ENCODE assay signal across 8 mouse cellular contexts in genomic region chr16:49855836-49856503, GRCm38 (mm10). TPM values are rescaled to one million over a fixed set of nuclear protein-coding genes. Genes with fewer than 3 reads are reported as not detected.
DNase-seq lines count a peak whose midpoint lies in the region; ATAC-seq and TF ChIP-seq lines count a peak whose summit lies in the region.

No protein-coding gene starts in this region.

- H3K4me2 ChIP-seq in kidney, embryonic 14.5 days (replicated peaks; ENCODE audit: low read depth, low read length) = peak overlapping the region; percentile 72
- peak overlapping the region; percentile 65 for H3K4me2 ChIP-seq in limb, embryonic 14.5 days (replicated peaks; ENCODE audit: low read depth, low read length, severe bottlenecking)
- H3K4me2 ChIP-seq in neural tube, embryonic 14.5 days (ENCODE audit: low read depth, low read length) = peak overlapping the region; percentile 72

- no peak for TF ChIP-seq CTCF in embryonic fibroblast, embryonic 13.5 days (IDR thresholded peaks at IDR 0.05; ENCODE audit: borderline replicate concordance, insufficient read depth, low read length)

- DNase-seq in kidney, adult 18-20 months = no peak
- peak; percentile 59 for DNase-seq in MN1 (ENCODE audit: low spot score)
- DNase-seq in limb, embryonic 14.5 days (ENCODE audit: low spot score) = peak; percentile 35
- no peak for DNase-seq in thymus, adult 18-20 months
- no peak for DNase-seq in right cerebral cortex, postnatal 14 days

- TF ChIP-seq POLR2A in embryonic fibroblast, embryonic 13.5 days (IDR thresholded peaks at IDR 0.05; ENCODE audit: low read depth, low read length) = peak; percentile 48; the same call in 1 of the 2 replicates
- TF ChIP-seq POLR2A in limb, embryonic 14.5 days (IDR thresholded peaks at IDR 0.05; ENCODE audit: borderline replicate concordance, extremely low read depth, insufficient read depth, insufficient read length) = no peak

- peak overlapping the region; percentile 90 for H3K4me3 ChIP-seq in kidney, embryonic 14.5 days (ENCODE audit: low read length)
- H3K4me3 ChIP-seq in embryonic fibroblast, embryonic 13.5 days (ENCODE audit: insufficient read depth, low read length) = peak overlapping the region; percentile 94
- H3K4me3 ChIP-seq in limb, embryonic 14.5 days (replicated peaks; ENCODE audit: low read length) = peak overlapping the region; percentile 88
- peak overlapping the region; percentile 90 for H3K4me3 ChIP-seq in neural tube, embryonic 14.5 days (ENCODE audit: low read depth, low read length)

- no peaks in the 10 kb centered on the region for H3K36me3 ChIP-seq in kidney, embryonic 14.5 days (ENCODE audit: control insufficient read depth, insufficient read depth, low read length)
- H3K36me3 ChIP-seq in limb, embryonic 14.5 days (ENCODE audit: control insufficient read depth, insufficient read depth, low read length) = no peaks in the 10 kb centered on the region
- H3K36me3 ChIP-seq in neural tube, embryonic 14.5 days (ENCODE audit: control insufficient read depth, insufficient read depth, low read length) = no peaks in the 10 kb centered on the region

- H3K9ac ChIP-seq in kidney, embryonic 14.5 days (ENCODE audit: low read depth, low read length) = peak overlapping the region; percentile 91
- peak overlapping the region; percentile 90 for H3K9ac ChIP-seq in limb, embryonic 14.5 days (ENCODE audit: low read depth, low read length, severe bottlenecking)
- H3K9ac ChIP-seq in neural tube, embryonic 14.5 days (replicated peaks; ENCODE audit: low read depth, low read length) = peak overlapping the region; percentile 92

- H3K27me3 ChIP-seq in kidney, embryonic 14.5 days (ENCODE audit: control insufficient read depth, insufficient read depth, low read length) = no peaks in the 10 kb centered on the region
- H3K27me3 ChIP-seq in limb, embryonic 14.5 days (ENCODE audit: control insufficient read depth, insufficient read depth, low read length) = no peaks in the 10 kb centered on the region
- H3K27me3 ChIP-seq in neural tube, embryonic 14.5 days (ENCODE audit: control insufficient read depth, insufficient read depth, low read length) = no peaks in the 10 kb centered on the region

- 0% methylated on average over 31 of the region's 39 CpGs for WGBS in kidney, embryonic 14.5 days
- under 1% methylated on average over 29 of the region's 39 CpGs for WGBS in limb, embryonic 14.5 days
- under 1% methylated on average over 37 of the region's 39 CpGs for WGBS in neural tube, embryonic 14.5 days

- peak; percentile 86 for ATAC-seq in kidney, embryonic 14.5 days (ENCODE audit: low FRiP score, low TSS enrichment)
- peak; percentile 73 for ATAC-seq in limb, embryonic 14.5 days (ENCODE audit: low FRiP score, low read depth)
- peak; percentile 80 for ATAC-seq in neural tube, embryonic 14.5 days (ENCODE audit: low read depth)

- H3K27ac ChIP-seq in kidney, embryonic 14.5 days (ENCODE audit: low read depth, low read length) = peak overlapping the region; percentile 98
- peak overlapping the region; percentile 89 for H3K27ac ChIP-seq in embryonic fibroblast, embryonic 13.5 days (ENCODE audit: insufficient read depth, low read length)
- H3K27ac ChIP-seq in limb, embryonic 14.5 days (replicated peaks; ENCODE audit: low read depth, low read length) = peak overlapping the region; percentile 96
- H3K27ac ChIP-seq in neural tube, embryonic 14.5 days (ENCODE audit: low read depth, low read length) = peak overlapping the region; percentile 93

- H3K4me1 ChIP-seq in kidney, embryonic 14.5 days (ENCODE audit: control insufficient read depth, insufficient read depth, low read length) = peaks cover 15% of the 10 kb centered on the region; the same call in 1 of the 2 replicates
- H3K4me1 ChIP-seq in embryonic fibroblast, embryonic 13.5 days (ENCODE audit: control insufficient read depth, insufficient read depth, low read length) = peaks cover 10% of the 10 kb centered on the region
- H3K4me1 ChIP-seq in limb, embryonic 14.5 days (ENCODE audit: control insufficient read depth, insufficient read depth, low read length) = peaks cover 10% of the 10 kb centered on the region; the same call in 1 of the 2 replicates
- peaks cover 4% of the 10 kb centered on the region; the same call in 1 of the 2 replicates for H3K4me1 ChIP-seq in neural tube, embryonic 14.5 days (ENCODE audit: control insufficient read depth, insufficient read depth, low read length)

- H3K9me3 ChIP-seq in kidney, embryonic 14.5 days (ENCODE audit: control insufficient read depth, low read length) = no peaks in the 10 kb centered on the region
- no peaks in the 10 kb centered on the region for H3K9me3 ChIP-seq in limb, embryonic 14.5 days (ENCODE audit: control insufficient read depth, low read length)
- no peaks in the 10 kb centered on the region for H3K9me3 ChIP-seq in neural tube, embryonic 14.5 days (ENCODE audit: control insufficient read depth, low read length)

RNA-seq across cellular contexts. Expression of gene Cd47, which starts 55.6 kb away (rescaled TPM):
- 72.8 and 82.9 TPM in 2 replicates for polyA plus RNA-seq in kidney, embryonic 14.5 days (2014; fragmentation: Nextera tagmentation; extraction: Ambion mirVana)
- polyA plus RNA-seq in embryonic fibroblast, embryonic 13.5 days (2011; ENCODE audit: insufficient read length, low read depth, missing spikeins) = 84.6 and 124 TPM in 2 replicates
- 29.5 and 34.5 TPM in 2 replicates for polyA plus RNA-seq in limb, embryonic 14.5 days (2012; rRNA removed)
- polyA plus RNA-seq in limb, embryonic 14.5 days (2014; fragmentation: Nextera tagmentation; extraction: Ambion mirVana) = 89.2 and 91.0 TPM in 2 replicates
- 139 and 166 TPM in 2 replicates for polyA plus RNA-seq in neural tube, embryonic 14.5 days (2014; fragmentation: Nextera tagmentation; extraction: Ambion mirVana)

Comparison
In these comparisons a context has a peak if more than half of its experiments do, and no peak if none do; other contexts are left out.
1. DNase-seq: peak in MN1 (single experiment) and limb, embryonic 14.5 days (single experiment); none in kidney, adult 18-20 months (single experiment), thymus, adult 18-20 months (0 of 2) and right cerebral cortex, postnatal 14 days (single experiment).
2. Peak in every context shown above with its lines, with median percentiles within 50 percentile points of each other: ATAC-seq, H3K27ac ChIP-seq, H3K4me2 ChIP-seq, H3K4me3 ChIP-seq and H3K9ac ChIP-seq.